Mouse (Mus musculus): ENCODE measurements at regions not wholly inside any gene's neighbourhood (a gene's known extent, or its start where the extent isn't known, plus 50 kb on each side); places are given as distances from the start of the nearest gene placed in this dataset.

DNA sequence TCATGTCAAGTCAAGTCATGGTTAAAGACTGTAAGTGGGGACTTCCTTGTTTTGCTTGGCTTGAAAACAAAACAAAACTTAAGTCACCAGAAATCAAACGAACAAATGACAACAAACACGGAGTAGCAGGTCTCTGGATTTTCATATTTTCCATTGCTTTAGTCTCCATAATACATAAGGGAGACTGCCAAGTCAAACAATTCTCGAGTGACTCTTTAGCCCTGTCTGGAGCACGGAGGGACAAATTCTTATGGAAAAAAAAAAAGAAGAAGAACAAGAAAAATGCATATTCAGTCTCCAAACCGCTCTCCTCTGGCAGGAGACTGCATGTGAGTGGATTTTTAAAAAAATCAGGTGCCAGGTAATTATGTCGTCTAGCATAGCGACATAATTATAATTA lies 129.6 kb upstream of the Med14 start:
- H3K4me1 ChIP-seq: no peaks in the 10 kb centered on the region
- H3K36me3 ChIP-seq (replicated peaks; ENCODE audit: low read length): no peaks in the 10 kb centered on the region
- H3K9me3 ChIP-seq: 0 out of 2 replicates have a peak, but pooled peaks cover 3% of the 10 kb centered on the region
- peaks cover 5% of the 10 kb centered on the region for H3K27me3 ChIP-seq (replicated peaks)
- no peak for TF ChIP-seq GATA1 (IDR thresholded peaks at IDR 0.05; ENCODE audit: borderline replicate concordance, low read length)
- no peak for TF ChIP-seq FLI1 (IDR thresholded peaks at IDR 0.05; ENCODE audit: low read length)
- H3K4me3 ChIP-seq (replicated peaks): no peak overlapping the region

DNA sequence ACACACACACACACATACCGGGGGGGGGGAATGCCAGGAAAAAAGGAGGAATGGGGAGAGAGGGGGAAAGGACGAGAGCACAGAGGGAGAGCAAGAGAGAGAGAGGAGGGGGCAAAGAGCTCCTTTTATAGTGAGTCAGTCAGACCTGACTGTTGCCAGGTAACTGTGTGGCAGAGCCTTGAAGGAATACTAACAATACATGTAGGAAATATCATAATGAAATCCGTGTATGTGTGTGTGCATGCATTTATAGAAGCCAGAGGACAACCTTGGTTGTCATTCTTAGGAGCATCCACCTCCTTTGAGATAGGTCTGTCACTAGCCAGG lies 127.6 kb upstream of the Med14 start:
- H3K36me3 ChIP-seq (replicated peaks; ENCODE audit: low read length): no peaks in the 10 kb centered on the region
- H3K9me3 ChIP-seq: 0 out of 2 replicates have a peak, but pooled peaks cover 3% of the 10 kb centered on the region
- no peak for TF ChIP-seq FLI1 (IDR thresholded peaks at IDR 0.05; ENCODE audit: low read length)
- H3K27me3 ChIP-seq (replicated peaks): peaks cover 5% of the 10 kb centered on the region
- H3K4me3 ChIP-seq (replicated peaks): no peak overlapping the region
- H3K4me1 ChIP-seq: no peaks in the 10 kb centered on the region

DNA sequence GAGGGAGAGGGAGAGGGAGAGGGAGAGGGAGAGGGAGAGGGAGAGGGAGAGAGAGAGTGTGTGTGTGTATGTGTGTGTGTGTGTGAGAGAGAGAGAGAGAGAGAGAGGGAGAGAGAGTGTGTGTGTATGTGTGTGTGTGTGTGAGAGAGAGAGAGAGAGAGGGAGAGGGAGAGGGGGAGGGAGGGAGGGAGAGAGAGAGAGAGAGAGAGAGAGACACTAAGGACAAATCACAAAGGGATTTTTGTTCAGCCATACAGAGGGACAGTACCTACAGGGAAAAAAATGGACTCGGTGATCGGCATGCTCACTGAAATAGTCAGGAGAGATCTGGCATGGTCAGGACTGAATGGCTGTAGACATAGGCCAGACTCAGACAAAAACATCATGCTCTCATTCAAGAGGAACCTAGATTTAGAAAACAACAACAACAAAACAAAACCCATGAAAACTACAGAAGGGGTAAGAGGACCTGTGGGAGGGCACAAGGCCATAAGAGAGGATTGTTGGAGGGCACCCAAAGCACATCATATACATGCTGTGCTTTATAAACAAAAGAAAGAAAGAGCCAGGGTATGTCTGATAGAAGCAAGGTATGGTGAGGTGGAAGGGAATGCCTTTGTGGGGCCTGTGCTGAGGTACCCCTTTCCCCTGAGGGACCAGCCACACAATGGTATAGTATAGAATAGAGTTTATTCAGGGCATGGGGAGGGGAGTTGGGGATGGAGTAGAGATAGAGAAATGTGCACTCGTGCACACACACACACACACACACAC lies 127.0 kb upstream of the Med14 start:
- TF ChIP-seq FLI1 (IDR thresholded peaks at IDR 0.05; ENCODE audit: low read length) (no peak), GATA1 (IDR thresholded peaks at IDR 0.05; ENCODE audit: borderline replicate concordance, low read length) (no peak)
- Histone ChIP-seq H3K4me3 (replicated peaks) (no peak overlapping the region), H3K4me1 (no peaks in the 10 kb centered on the region), H3K9me3 (0 out of 2 replicates have a peak, but pooled peaks cover 3% of the 10 kb centered on the region), H3K27me3 (replicated peaks) (peaks cover 5% of the 10 kb centered on the region), H3K36me3 (replicated peaks; ENCODE audit: low read length) (no peaks in the 10 kb centered on the region)

GRCm38 (mm10) chrX:12888010-12888707 lies 126.3 kb upstream of the Med14 start:
- TF ChIP-seq GATA1 (IDR thresholded peaks at IDR 0.05; ENCODE audit: borderline replicate concordance, low read length) (no peak), FLI1 (IDR thresholded peaks at IDR 0.05; ENCODE audit: low read length) (no peak)
- Histone ChIP-seq H3K9me3 (0 out of 2 replicates have a peak, but pooled peaks cover 3% of the 10 kb centered on the region), H3K4me3 (replicated peaks) (no peak overlapping the region), H3K4me1 (no peaks in the 10 kb centered on the region), H3K36me3 (replicated peaks; ENCODE audit: low read length) (no peaks in the 10 kb centered on the region), H3K27me3 (replicated peaks) (peaks cover 5% of the 10 kb centered on the region)

- no peak overlapping the region for H3K4me3 ChIP-seq (replicated peaks)
- TF ChIP-seq GATA1 (IDR thresholded peaks at IDR 0.05; ENCODE audit: borderline replicate concordance, low read length): no peak
- no peak for TF ChIP-seq FLI1 (IDR thresholded peaks at IDR 0.05; ENCODE audit: low read length)
- peaks cover 3% of the 10 kb centered on the region for H3K27me3 ChIP-seq (replicated peaks)
- H3K4me1 ChIP-seq: no peaks in the 10 kb centered on the region
- 0 out of 2 replicates have a peak, but pooled peaks cover 3% of the 10 kb centered on the region for H3K9me3 ChIP-seq
- H3K36me3 ChIP-seq (replicated peaks; ENCODE audit: low read length): no peaks in the 10 kb centered on the region
Observed at GRCm38 (mm10) chrX:12887516-12887915, 125.6 kb upstream of the Med14 start.

GRCm38 (mm10) chrX:12886160-12887048 lies 124.5 kb upstream of the Med14 start:
- TF ChIP-seq GATA1 (IDR thresholded peaks at IDR 0.05; ENCODE audit: borderline replicate concordance, low read length): no peak
- no peak for TF ChIP-seq FLI1 (IDR thresholded peaks at IDR 0.05; ENCODE audit: low read length)
- no peaks in the 10 kb centered on the region for H3K4me1 ChIP-seq
- no peaks in the 10 kb centered on the region for H3K36me3 ChIP-seq (replicated peaks; ENCODE audit: low read length)
- 0 out of 2 replicates have a peak, but pooled peaks cover 3% of the 10 kb centered on the region for H3K9me3 ChIP-seq
- no peak overlapping the region for H3K4me3 ChIP-seq (replicated peaks)
- H3K27me3 ChIP-seq (replicated peaks): peaks cover 3% of the 10 kb centered on the region

- no peak overlapping the region for H3K4me3 ChIP-seq (replicated peaks)
- no peaks in the 10 kb centered on the region for H3K9me3 ChIP-seq
- no peak for TF ChIP-seq FLI1 (IDR thresholded peaks at IDR 0.05; ENCODE audit: low read length)
- H3K4me1 ChIP-seq: no peaks in the 10 kb centered on the region
- no peaks in the 10 kb centered on the region for H3K27me3 ChIP-seq (replicated peaks)
- no peaks in the 10 kb centered on the region for H3K36me3 ChIP-seq (replicated peaks; ENCODE audit: low read length)
Observed at GRCm38 (mm10) chrX:12879233-12879632, 117.4 kb upstream of the Med14 start.

- H3K9me3 ChIP-seq: no peaks in the 10 kb centered on the region
- no peaks in the 10 kb centered on the region for H3K36me3 ChIP-seq (replicated peaks; ENCODE audit: low read length)
- no peak overlapping the region for H3K4me3 ChIP-seq (replicated peaks)
- peaks cover 6% of the 10 kb centered on the region; the same call in 1 of the 2 replicates for H3K4me1 ChIP-seq
- no peak for TF ChIP-seq GATA1 (IDR thresholded peaks at IDR 0.05; ENCODE audit: borderline replicate concordance, low read length)
- no peak for TF ChIP-seq FLI1 (IDR thresholded peaks at IDR 0.05; ENCODE audit: low read length)
- H3K27me3 ChIP-seq (replicated peaks): peaks cover 4% of the 10 kb centered on the region
Observed at GRCm38 (mm10) chrX:12877506-12877905, 115.6 kb upstream of the Med14 start.

DNA sequence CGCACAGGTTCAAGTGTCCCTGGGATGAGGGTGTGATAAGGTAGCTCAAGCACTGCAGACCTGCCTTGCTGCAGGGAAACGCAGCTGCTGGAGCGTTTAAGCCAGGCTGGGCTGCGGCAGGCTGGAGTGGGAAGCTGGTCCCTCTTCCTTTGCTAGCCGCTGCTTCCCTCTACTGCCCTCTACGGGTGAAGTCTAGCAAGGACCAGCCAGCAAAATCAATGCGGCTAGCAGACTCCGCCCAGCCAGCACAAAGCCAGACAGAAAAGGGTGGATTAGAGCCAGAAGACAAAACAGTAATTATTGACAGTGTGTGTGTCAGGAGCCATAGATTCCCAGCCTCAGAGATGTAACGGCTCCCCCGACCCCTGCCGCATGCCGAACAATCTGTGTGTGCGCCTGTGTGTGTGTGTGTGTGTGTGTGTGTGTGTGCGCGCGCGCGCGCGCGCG lies 111.8 kb upstream of the Med14 start:
- Histone ChIP-seq H3K27me3 (replicated peaks) (peaks cover 6% of the 10 kb centered on the region), H3K9me3 (no peaks in the 10 kb centered on the region), H3K4me3 (replicated peaks) (peak overlapping the region; percentile 89), H3K36me3 (replicated peaks; ENCODE audit: low read length) (no peaks in the 10 kb centered on the region), H3K4me1 (peaks cover 6% of the 10 kb centered on the region; the same call in 1 of the 2 replicates)
- TF ChIP-seq GATA1 (IDR thresholded peaks at IDR 0.05; ENCODE audit: borderline replicate concordance, low read length): no peak
- no peak for TF ChIP-seq FLI1 (IDR thresholded peaks at IDR 0.05; ENCODE audit: low read length)
